Mouse (Mus musculus) heart, adult 2 months (tissue): ENCODE results near the gene Fcgr2b. TPM values are rescaled to one million over a fixed set of nuclear protein-coding genes. Genes with fewer than 3 reads are reported as not detected.

Experiments used
- DNase-seq, 2 experiments: peaks; one replicate each; pipeline ENCODE4 v3.0.0; 2021
- H3K27ac ChIP-seq: fragments of 200-600 bp; 2 replicates; pipeline ENCODE4 v1.8.1; 2022
- H3K27me3 ChIP-seq: fragments of 200-500 bp; 2 replicates; pipeline ENCODE4 v1.6.1; 2012; ENCODE audit warnings: mild to moderate bottlenecking, low read length, inconsistent platforms, mixed read lengths; ENCODE audit not compliant: control insufficient read depth, insufficient read depth
- H3K36me3 ChIP-seq: fragments of 200-500 bp; 2 replicates; pipeline ENCODE4 v1.6.1; 2012; ENCODE audit warnings: low read length, inconsistent platforms; ENCODE audit not compliant: control insufficient read depth, insufficient read depth
- H3K4me1 ChIP-seq: fragments of 200-500 bp; 2 replicates; pipeline ENCODE4 v1.6.1; 2011; ENCODE audit warnings: low read length; ENCODE audit not compliant: control insufficient read depth, insufficient read depth
- H3K4me3 ChIP-seq: fragments of 200-600 bp; 2 replicates; pipeline ENCODE4 v1.8.1; 2022
- H3K79me2 ChIP-seq: fragments of 200-500 bp; replicated peaks from 2 replicates; pipeline ENCODE4 v1.6.1; 2012; ENCODE audit warnings: mild to moderate bottlenecking, inconsistent platforms, low read length, moderate library complexity, mixed read lengths; ENCODE audit not compliant: control insufficient read depth, insufficient read depth
- H3K9ac ChIP-seq: fragments of 200-500 bp; 2 replicates; pipeline ENCODE4 v1.6.1; 2012; ENCODE audit warnings: low read depth, mild to moderate bottlenecking, control low read depth, inconsistent platforms, low read length, mixed read lengths
- CTCF ChIP-seq: fragments of 200-600 bp; IDR thresholded peaks from 2 replicates; pipeline ENCODE4 v1.8.1; 2022; ENCODE audit warnings: antibody characterized with exemption, mild to moderate bottlenecking, moderate library complexity
- EP300 ChIP-seq: fragments of 200-500 bp; IDR thresholded peaks from 2 replicates; pipeline ENCODE4 v1.6.1; 2011; ENCODE audit warnings: low read depth, low read length, control low read depth; ENCODE audit not compliant: insufficient read depth
- POLR2A ChIP-seq: fragments of 200-500 bp; IDR thresholded peaks from 2 replicates; pipeline ENCODE4 v1.6.1; 2011; ENCODE audit warnings: mild to moderate bottlenecking, low read depth, low read length, control low read depth; ENCODE audit not compliant: insufficient read depth
- WGBS: fragments of 180-500 bp; shearing (Covaris S2); methylation state at CpG from one replicate; pipeline ENCODE4 v1.1.7; 2018; 5-methylcytosine and 5-hydroxymethylcytosine counted together
- intact Hi-C: fragments of 180-260 bp; cut with DNase I; formaldehyde crosslinking; loops from one replicate; pipeline ENCODE4 v1.15.1; 2025
- long read RNA-seq: library from polyadenylated mRNA; stranded (forward); transcript quantifications from one replicate; pipeline ENCODE4 v2.0.0, GENCODE M21; 2021
- polyA plus RNA-seq: library from polyadenylated mRNA; depleted of rRNA; stranded (reverse); fragments of >200 nt; gene quantifications from 2 replicates; pipeline ENCODE4 v1.2.3, GENCODE M21; 2012; rRNA removed
- total RNA-seq, 2 experiments: library from RNA; stranded (reverse); gene quantifications; 2 replicates each; pipeline ENCODE4 v1.2.3; 2021

The Fcgr2b gene
- 1 to 10 TPM; 7.4 to 8.4 TPM for total RNA-seq
- polyA plus RNA-seq: 10.4 and 10.9 TPM in 2 replicates
- long read RNA-seq, transcript Fcgr2b-202 (7 exons, 1,462 nt): major isoform, 6 of 6 reads
- long read RNA-seq, partial matches to known transcripts: 0 of 6 reads
- long read RNA-seq, other reads (novel, unspliced or antisense): 0 of 6 reads

- Histone ChIP-seq H3K27me3 (no peaks in the 10 kb centered on the region; the same call in 1 of the 2 replicates), H3K4me1 (no peaks in the 10 kb centered on the region), H3K79me2 (no peaks in the 10 kb centered on the region), H3K27ac (0 out of 2 replicates have a peak within 1 kb of the TSS, but pooled peaks have one; percentile 12), H3K36me3 (no peaks in the 10 kb centered on the region), H3K4me3 (no peak within 1 kb of the TSS), H3K9ac (peak within 1 kb of the TSS; percentile 49; the same call in 1 of the 2 replicates)
- intact Hi-C loops: no loop called here
- no peak for DNase-seq
- 82% methylated on average over 5 of the region's 5 CpGs for WGBS
- TF ChIP-seq EP300 (no peak), CTCF (no peak), POLR2A (no peak)
Observed at GRCm38 (mm10) chr1:170976447-170976846, at the start of gene Fcgr2b. Gene Fcgr2b, minus strand, starts transcription at chr1:170976547.

- Histone ChIP-seq H3K4me1 (no peaks in the 10 kb centered on the region), H3K4me3 (no peak overlapping the region), H3K27ac (no peak overlapping the region), H3K79me2 (no peaks in the 10 kb centered on the region), H3K36me3 (no peaks in the 10 kb centered on the region), H3K27me3 (no peaks in the 10 kb centered on the region), H3K9ac (no peak overlapping the region)
- DNase-seq: no peak
- TF ChIP-seq POLR2A (no peak), CTCF (no peak), EP300 (no peak)
- 61% methylated on average over 7 of the region's 7 CpGs for WGBS
- intact Hi-C loops: no loop called here
Observed at GRCm38 (mm10) chr1:171019311-171019950, 43.1 kb upstream of the Fcgr2b start.

GRCm38 (mm10) chr1:171018737-171019136 lies 42.4 kb upstream of the Fcgr2b start, which contains the start of gene Fcgr4:
Gene Fcgr4, plus strand, starts transcription at chr1:171018920.
- WGBS: 82% methylated on average over 2 of the region's 2 CpGs
- TF ChIP-seq CTCF: no peak
- no peak for TF ChIP-seq EP300
- TF ChIP-seq POLR2A: no peak
- DNase-seq: no peak
- no peaks in the 10 kb centered on the region for H3K79me2 ChIP-seq
- H3K36me3 ChIP-seq: no peaks in the 10 kb centered on the region
- no peaks in the 10 kb centered on the region for H3K27me3 ChIP-seq
- no peak within 1 kb of the TSS for H3K9ac ChIP-seq
- intact Hi-C loops: no loop called here
- no peaks in the 10 kb centered on the region for H3K4me1 ChIP-seq
- H3K27ac ChIP-seq: no peak within 1 kb of the TSS
- no peak within 1 kb of the TSS for H3K4me3 ChIP-seq

GRCm38 (mm10) chr1:171017468-171018158 lies 41.3 kb upstream of the Fcgr2b start:
- H3K27me3 ChIP-seq: no peaks in the 10 kb centered on the region
- no peaks in the 10 kb centered on the region for H3K4me1 ChIP-seq
- 58% methylated on average over 6 of the region's 6 CpGs for WGBS
- H3K79me2 ChIP-seq: no peaks in the 10 kb centered on the region
- TF ChIP-seq POLR2A: no peak
- TF ChIP-seq EP300: no peak
- TF ChIP-seq CTCF: no peak
- no peak for DNase-seq
- no peak overlapping the region for H3K9ac ChIP-seq
- H3K27ac ChIP-seq: no peak overlapping the region
- H3K36me3 ChIP-seq: no peaks in the 10 kb centered on the region
- intact Hi-C loops: no loop called here
- H3K4me3 ChIP-seq: no peak overlapping the region

- no peak overlapping the region for H3K27ac ChIP-seq
Observed at GRCm38 (mm10) chr1:171016676-171017356, 40.5 kb upstream of the Fcgr2b start.

More at GRCm38 (mm10) chr1:171016676-171017356, 40.5 kb upstream of the Fcgr2b start:
- Histone ChIP-seq H3K79me2 (no peaks in the 10 kb centered on the region), H3K4me1 (no peaks in the 10 kb centered on the region), H3K36me3 (no peaks in the 10 kb centered on the region), H3K27me3 (no peaks in the 10 kb centered on the region), H3K4me3 (no peak overlapping the region), H3K9ac (no peak overlapping the region)
- WGBS: 50% methylated on average over 6 of the region's 6 CpGs
- no peak for DNase-seq
- intact Hi-C loops: no loop called here
- TF ChIP-seq CTCF (no peak), POLR2A (no peak), EP300 (no peak)
